Mouse (Mus musculus): ENCODE data around the gene Rassf8.

Gene Rassf8

GRCm38 (mm10) chr6:145862321-145862720, 115.8 kb downstream of the Rassf8 start:
- no peak for DNase-seq (ENCODE audit: low spot score)

GRCm38 (mm10) chr6:145862739-145863064, 116.2 kb downstream of the Rassf8 start:
- DNase-seq (ENCODE audit: low spot score), result no peak

- DNase-seq (ENCODE audit: low spot score), result peak; percentile 45
These were observed 116.8 kb downstream of the Rassf8 start for GRCm38 (mm10) chr6:145863065-145863971.

GRCm38 (mm10) chr6:145864171-145864570, 117.6 kb downstream of the Rassf8 start:
- no peak for DNase-seq (ENCODE audit: low spot score)

- peak; percentile 41 for DNase-seq (ENCODE audit: low spot score)
These were observed 118.8 kb downstream of the Rassf8 start, which contains the start of gene Bhlhe41 for GRCm38 (mm10) chr6:145865289-145865885. TSS of gene Bhlhe41 (minus strand) at chr6:145865558.

- peak; percentile 75 for DNase-seq (ENCODE audit: low spot score)
These were observed 119.6 kb downstream of the Rassf8 start for GRCm38 (mm10) chr6:145865886-145866851.

- DNase-seq (ENCODE audit: low spot score), result no peak
These were observed 120.6 kb downstream of the Rassf8 start for GRCm38 (mm10) chr6:145867111-145867510.

Measured in ovary, postnatal 14 days (tissue).